ENCODE assay signal across 7 mouse cellular contexts in genomic region chr16:44555791-44556709, GRCm38 (mm10). TPM values are rescaled to one million over a fixed set of nuclear protein-coding genes. Genes with fewer than 3 reads are reported as not detected.
DNase-seq lines count a peak whose midpoint lies in the region; ATAC-seq and TF ChIP-seq lines count a peak whose summit lies in the region.

No protein-coding gene starts in this region.

- H3K9me3 ChIP-seq in embryonic facial prominence, embryonic 15.5 days (replicated peaks) = no peaks in the 10 kb centered on the region
- no peaks in the 10 kb centered on the region for H3K9me3 ChIP-seq in hindbrain, embryonic 14.5 days (ENCODE audit: control insufficient read depth, low read length)

- no peak for TF ChIP-seq CTCF in kidney, adult 2 months (conservative IDR thresholded peaks at IDR 0.05; ENCODE audit: insufficient read depth, insufficient read length, low read depth, low read length)

- H3K79me2 ChIP-seq in myocyte (ENCODE audit: control insufficient read depth, insufficient read depth) = peaks cover 7% of the 10 kb centered on the region

- DNase-seq in kidney, adult 2 months = peak; percentile 44
- no peak for DNase-seq in kidney, adult 18-20 months
- no peak for DNase-seq in hindbrain, embryonic 14.5 days (ENCODE audit: low spot score)
- DNase-seq in right cerebral cortex, postnatal 36 days (ENCODE audit: low spot score in 2 of 2) = no peak

- TF ChIP-seq POLR2A in kidney, adult 2 months (IDR thresholded peaks at IDR 0.05; ENCODE audit: low read depth, low read length) = no peak
- no peak for TF ChIP-seq POLR2A in myocyte (IDR thresholded peaks at IDR 0.05; ENCODE audit: insufficient read length, low read depth)

- no peak overlapping the region for H3ac ChIP-seq in myocyte (ENCODE audit: control insufficient read depth, insufficient read length)

- H3K4me2 ChIP-seq in embryonic facial prominence, embryonic 15.5 days (replicated peaks) = peak overlapping the region; percentile 61
- H3K4me2 ChIP-seq in hindbrain, embryonic 14.5 days (replicated peaks) = peak overlapping the region; percentile 88
- peak overlapping the region; percentile 79 for H3K4me2 ChIP-seq in myocyte (ENCODE audit: low read depth)

- H3K36me3 ChIP-seq in kidney, adult 2 months (ENCODE audit: control insufficient read depth, insufficient read depth, low read length) = no peaks in the 10 kb centered on the region
- no peaks in the 10 kb centered on the region for H3K36me3 ChIP-seq in embryonic facial prominence, embryonic 15.5 days
- no peaks in the 10 kb centered on the region for H3K36me3 ChIP-seq in hindbrain, embryonic 14.5 days (replicated peaks; ENCODE audit: control insufficient read depth, insufficient read depth)
- no peaks in the 10 kb centered on the region for H3K36me3 ChIP-seq in myocyte (ENCODE audit: control insufficient read depth, insufficient read depth)

- no peaks in the 10 kb centered on the region for H3K27me3 ChIP-seq in kidney, adult 2 months (replicated peaks; ENCODE audit: control insufficient read depth, insufficient read depth, low read length)
- no peaks in the 10 kb centered on the region for H3K27me3 ChIP-seq in embryonic facial prominence, embryonic 15.5 days
- H3K27me3 ChIP-seq in hindbrain, embryonic 14.5 days (ENCODE audit: control insufficient read depth, insufficient read depth, low read length) = no peaks in the 10 kb centered on the region
- H3K27me3 ChIP-seq in myocyte (ENCODE audit: control insufficient read depth, insufficient read depth, insufficient read length) = no peaks in the 10 kb centered on the region

- peak overlapping the region; percentile 9; the same call in 1 of the 2 replicates for H3K27ac ChIP-seq in kidney, adult 2 months (ENCODE audit: insufficient read depth, low read depth, low read length)
- H3K27ac ChIP-seq in embryonic facial prominence, embryonic 15.5 days (replicated peaks) = peak overlapping the region; percentile 99
- H3K27ac ChIP-seq in hindbrain, embryonic 14.5 days = no peak overlapping the region

- H3K4me1 ChIP-seq in kidney, adult 2 months (ENCODE audit: control insufficient read depth, insufficient read depth, low read length) = no peaks in the 10 kb centered on the region
- H3K4me1 ChIP-seq in embryonic facial prominence, embryonic 15.5 days = peaks cover 72% of the 10 kb centered on the region
- H3K4me1 ChIP-seq in hindbrain, embryonic 14.5 days (replicated peaks; ENCODE audit: control insufficient read depth, insufficient read depth, low read length) = peaks cover 35% of the 10 kb centered on the region

- H3K4me3 ChIP-seq in kidney, adult 2 months (ENCODE audit: insufficient read depth, low read depth, low read length) = no peak overlapping the region; the same call in 1 of the 2 replicates
- peak overlapping the region; percentile 90 for H3K4me3 ChIP-seq in embryonic facial prominence, embryonic 15.5 days (replicated peaks)
- H3K4me3 ChIP-seq in hindbrain, embryonic 14.5 days (replicated peaks; ENCODE audit: low read length) = peak overlapping the region; percentile 65
- no peak overlapping the region for H3K4me3 ChIP-seq in myocyte

- ATAC-seq in embryonic facial prominence, embryonic 15.5 days (ENCODE audit: insufficient number of reproducible peaks, low FRiP score, low TSS enrichment, low read depth) = no peak
- ATAC-seq in hindbrain, embryonic 14.5 days (ENCODE audit: low FRiP score) = no peak
- ATAC-seq in erythroid progenitor cell, adult 5-6 weeks (replicated peaks; ENCODE audit: low FRiP score, poor library complexity, severe bottlenecking) = no peak

- 67% methylated on average over 9 of the region's 9 CpGs for WGBS in kidney, adult 2 months
- WGBS in embryonic facial prominence, embryonic 15.5 days = 33% methylated on average over 9 of the region's 9 CpGs
- WGBS in hindbrain, embryonic 14.5 days = 22% methylated on average over 9 of the region's 9 CpGs

- H3K9ac ChIP-seq in embryonic facial prominence, embryonic 15.5 days = peak overlapping the region; percentile 15
- peak overlapping the region; percentile 79 for H3K9ac ChIP-seq in hindbrain, embryonic 14.5 days

TF ChIP-seq in myocyte, 11 proteins besides CTCF, POLR2A, EP300 and RAD21:
- no peak for TF ChIP-seq REST (IDR thresholded peaks at IDR 0.05; ENCODE audit: insufficient read depth, insufficient read length)
- TF ChIP-seq POLR2AphosphoS2 (IDR thresholded peaks at IDR 0.05; ENCODE audit: insufficient read length, low read depth) = no peak
- TF ChIP-seq USF1 (IDR thresholded peaks at IDR 0.05; ENCODE audit: low read depth) = no peak
- TF ChIP-seq MAX (IDR thresholded peaks at IDR 0.05; ENCODE audit: low read depth) = no peak

RNA-seq across cellular contexts. Expression of gene Boc, which starts 2.6 kb away (rescaled TPM):
- 8.5 and 8.8 TPM in 2 replicates for polyA plus RNA-seq in kidney, adult 2 months (2012; rRNA removed)
- polyA plus RNA-seq in embryonic facial prominence, embryonic 15.5 days (2015; fragmentation: Nextera tagmentation; extraction: Ambion mirVana) = 42.3 and 49.1 TPM in 2 replicates
- polyA plus RNA-seq in hindbrain, embryonic 14.5 days (2014; fragmentation: Nextera tagmentation; extraction: Ambion mirVana) = 10.1 and 11.8 TPM in 2 replicates
- 7.5 TPM for polyA plus RNA-seq in myocyte (2012; fragmentation: generic; extraction: Trizol)
- not detected in 2 replicates for total RNA-seq in erythroid progenitor cell, adult 5-6 weeks (2015; ENCODE audit: low replicate concordance)
- total RNA-seq in erythroid progenitor cell, adult 5-6 weeks (2017; ENCODE audit: low replicate concordance) = not detected in 2 replicates

Comparison
In these comparisons a context has a peak if more than half of its experiments do, and no peak if none do; other contexts are left out.
1. H3K4me3 ChIP-seq: peak in embryonic facial prominence, embryonic 15.5 days (single experiment) and hindbrain, embryonic 14.5 days (single experiment); none in kidney, adult 2 months (single experiment) and myocyte (single experiment).
2. Peak in every context shown above with its lines, with median percentiles within 50 percentile points of each other: H3K4me2 ChIP-seq.